Comparison of ENCODE assay signal across 10 mouse cellular contexts in genomic region chr11:98011716-98012115, GRCm38 (mm10).
"Had no signal": no experiment of that assay in that cellular context is flagged by ENCODE, and none has a peak within 500 bp of the region (broad histone marks: within the 10 kb centered on the region; RNA-seq: fewer than 3 reads in every experiment).

No protein-coding gene starts in this region.

- H3K4me3 ChIP-seq: liver, embryonic 13.5 days; midbrain, embryonic 10.5 days; neural tube, embryonic 12.5 days; stomach, embryonic 15.5 days had no signal

- H3K9me3 ChIP-seq: liver, embryonic 13.5 days; midbrain, embryonic 10.5 days; neural tube, embryonic 12.5 days; stomach, embryonic 15.5 days had no signal

- H3K27ac ChIP-seq: liver, embryonic 13.5 days; midbrain, embryonic 10.5 days; neural tube, embryonic 12.5 days; stomach, embryonic 15.5 days had no signal

- H3K4me2 ChIP-seq: liver, embryonic 13.5 days; neural tube, embryonic 12.5 days; stomach, embryonic 15.5 days had no signal

- ATAC-seq: liver, postnatal 0 days had no signal

- H3K4me1 ChIP-seq: liver, embryonic 13.5 days; neural tube, embryonic 12.5 days; stomach, embryonic 15.5 days had no signal

- DNase-seq: kidney, adult 8-10 months; kidney, postnatal 25 days; liver; liver, embryonic 13.5 days; liver, postnatal 0 days; lung, postnatal 36 days; midbrain, embryonic 14.5 days had no signal

- H3K27me3 ChIP-seq: neural tube, embryonic 12.5 days; stomach, embryonic 15.5 days had no signal

- H3K9ac ChIP-seq: liver, embryonic 13.5 days; liver, postnatal 0 days; neural tube, embryonic 12.5 days; stomach, embryonic 15.5 days had no signal

- H3K36me3 ChIP-seq: liver, embryonic 13.5 days; stomach, embryonic 15.5 days had no signal
